Mouse (Mus musculus) embryonic facial prominence, embryonic 14.5 days (tissue): ENCODE data around the gene Myh7b. TPM values are rescaled to one million over a fixed set of nuclear protein-coding genes. Genes with fewer than 3 reads are reported as not detected.
A peak's percentile ranks its signal among the peaks of the same experiment; 100 is the strongest.

Source experiments
- ATAC-seq: fragments of 200-750 bp; cut with Nextera tagmentation; 2 replicates; pipeline ENCODE4 v1.8.0; 2017; ENCODE audit warnings: low read depth, moderate number of reproducible peaks, moderate TSS enrichment
- DNase-seq: peaks from one replicate; pipeline ENCODE4 v3.0.0-alpha.2; 2015; ENCODE audit warnings: low spot score
- H3K27ac ChIP-seq: fragments of 300-500 bp; sonication (generic); replicated peaks from 2 replicates; pipeline ENCODE4 v1.5.1; 2014; ENCODE audit warnings: low read depth, mild to moderate bottlenecking, low read length, moderate library complexity
- H3K27me3 ChIP-seq: fragments of 300-500 bp; sonication (generic); replicated peaks from 2 replicates; pipeline ENCODE4 v1.6.1; 2014; ENCODE audit warnings: low read length; ENCODE audit not compliant: control insufficient read depth, insufficient read depth
- H3K36me3 ChIP-seq: fragments of 300-500 bp; sonication (generic); 2 replicates; pipeline ENCODE4 v1.6.1; 2014; ENCODE audit warnings: low read length, mixed read lengths; ENCODE audit not compliant: control insufficient read depth, insufficient read depth
- H3K4me1 ChIP-seq: fragments of 300-500 bp; sonication (generic); 2 replicates; pipeline ENCODE4 v1.6.1; 2014; ENCODE audit warnings: antibody characterized with exemption, low read length; ENCODE audit not compliant: control insufficient read depth, insufficient read depth
- H3K4me2 ChIP-seq: fragments of 300-500 bp; sonication (generic); 2 replicates; pipeline ENCODE4 v1.6.1; 2014; ENCODE audit warnings: low read depth, mild to moderate bottlenecking, low read length, moderate library complexity, mixed read lengths
- H3K4me3 ChIP-seq: fragments of 300-500 bp; sonication (generic); 2 replicates; pipeline ENCODE4 v1.5.1; 2014; ENCODE audit warnings: low read depth, mild to moderate bottlenecking, low read length
- H3K9ac ChIP-seq: fragments of 300-500 bp; sonication (generic); 2 replicates; pipeline ENCODE4 v1.6.1; 2014; ENCODE audit warnings: low read depth, mild to moderate bottlenecking, low read length, moderate library complexity, mixed read lengths
- H3K9me3 ChIP-seq: fragments of 300-500 bp; sonication (generic); 2 replicates; pipeline ENCODE4 v1.6.1; 2016; ENCODE audit warnings: low read length; ENCODE audit not compliant: control insufficient read depth
- WGBS: fragments of 180-500 bp; shearing (Covaris S2); extraction: QIAGEN DNeasy Blood & Tissue Kit; methylation state at CpG from one replicate; pipeline ENCODE4 v1.1.7; 2014; 5-methylcytosine and 5-hydroxymethylcytosine counted together
- polyA plus RNA-seq: library from polyadenylated mRNA; unstranded; fragments of >200 nt; fragmentation: Nextera tagmentation; extraction: Ambion mirVana; gene quantifications from 2 replicates; pipeline ENCODE4 v1.2.1, GENCODE M21; 2014

The Myh7b gene
- polyA plus RNA-seq, 1 experiment from 2014 or later: 4.6 TPM

GRCm38 (mm10) chr2:155611834-155612550 is 980 bp downstream of the Myh7b start:
- no peak for DNase-seq
- H3K27me3 ChIP-seq: no peaks in the 10 kb centered on the region
- no peaks in the 10 kb centered on the region for H3K9me3 ChIP-seq
- H3K36me3 ChIP-seq: no peaks in the 10 kb centered on the region
- 83% methylated on average over 9 of the region's 9 CpGs for WGBS
- H3K27ac ChIP-seq: no peak overlapping the region
- 0 out of 2 replicates have a peak, but pooled peaks cover 4% of the 10 kb centered on the region for H3K4me1 ChIP-seq
- no peak for ATAC-seq
- H3K4me3 ChIP-seq: no peak overlapping the region
- H3K9ac ChIP-seq: no peak overlapping the region
- H3K4me2 ChIP-seq: no peak overlapping the region

GRCm38 (mm10) chr2:155613326-155613755 is 2.3 kb downstream of the Myh7b start:
- Histone ChIP-seq H3K9me3 (no peaks in the 10 kb centered on the region), H3K4me2 (peak overlapping the region; percentile 50), H3K36me3 (no peaks in the 10 kb centered on the region), H3K9ac (peak overlapping the region; percentile 32; the same call in 1 of the 2 replicates), H3K27me3 (no peaks in the 10 kb centered on the region), H3K4me3 (peak overlapping the region; percentile 26), H3K4me1 (0 out of 2 replicates have a peak, but pooled peaks cover 4% of the 10 kb centered on the region), H3K27ac (no peak overlapping the region)
- WGBS: 6% methylated on average over 17 of the region's 20 CpGs
- ATAC-seq (peak; percentile 93), DNase-seq (peak; percentile 66)

GRCm38 (mm10) chr2:155613953-155614352 is 2.9 kb downstream of the Myh7b start:
- Histone ChIP-seq H3K27ac (no peak overlapping the region), H3K9ac (no peak overlapping the region), H3K4me2 (peak overlapping the region; percentile 50; the same call in 1 of the 2 replicates), H3K27me3 (no peaks in the 10 kb centered on the region), H3K4me3 (no peak overlapping the region), H3K9me3 (no peaks in the 10 kb centered on the region), H3K4me1 (0 out of 2 replicates have a peak, but pooled peaks cover 4% of the 10 kb centered on the region), H3K36me3 (no peaks in the 10 kb centered on the region)
- 72% methylated on average over 8 of the region's 8 CpGs for WGBS
- DNase-seq (no peak), ATAC-seq (no peak)

- WGBS: 47% methylated on average over 6 of the region's 6 CpGs
Observed at GRCm38 (mm10) chr2:155616971-155617370, 6.0 kb downstream of the Myh7b start.

GRCm38 (mm10) chr2:155619817-155620216 is 8.8 kb downstream of the Myh7b start:
- H3K36me3 ChIP-seq: no peaks in the 10 kb centered on the region
- peak; percentile 71 for ATAC-seq
- WGBS: 25% methylated on average over 8 of the region's 8 CpGs

More at GRCm38 (mm10) chr2:155616971-155617370, 6.0 kb downstream of the Myh7b start:
- H3K9me3 ChIP-seq: no peaks in the 10 kb centered on the region
- no peak overlapping the region for H3K4me2 ChIP-seq
- DNase-seq (no peak), ATAC-seq (no peak)
- H3K36me3 ChIP-seq: no peaks in the 10 kb centered on the region
- no peak overlapping the region for H3K27ac ChIP-seq
- 0 out of 2 replicates have a peak, but pooled peaks cover 4% of the 10 kb centered on the region for H3K4me1 ChIP-seq
- H3K9ac ChIP-seq: no peak overlapping the region
- H3K4me3 ChIP-seq: no peak overlapping the region
- H3K27me3 ChIP-seq: no peaks in the 10 kb centered on the region; the same call in 1 of the 2 replicates

GRCm38 (mm10) chr2:155622606-155623005 is 11.6 kb downstream of the Myh7b start:
- Histone ChIP-seq H3K4me2 (no peak overlapping the region), H3K4me1 (no peaks in the 10 kb centered on the region), H3K9ac (no peak overlapping the region), H3K36me3 (no peaks in the 10 kb centered on the region), H3K27me3 (no peaks in the 10 kb centered on the region; the same call in 1 of the 2 replicates), H3K27ac (no peak overlapping the region), H3K4me3 (no peak overlapping the region), H3K9me3 (no peaks in the 10 kb centered on the region)
- WGBS: 35% methylated on average over 7 of the region's 11 CpGs
- DNase-seq: no peak
- ATAC-seq: no peak

More at GRCm38 (mm10) chr2:155619817-155620216, 8.8 kb downstream of the Myh7b start:
- Histone ChIP-seq H3K9me3 (no peaks in the 10 kb centered on the region), H3K27ac (no peak overlapping the region), H3K4me1 (no peaks in the 10 kb centered on the region), H3K4me2 (no peak overlapping the region), H3K27me3 (no peaks in the 10 kb centered on the region; the same call in 1 of the 2 replicates), H3K4me3 (no peak overlapping the region), H3K9ac (no peak overlapping the region)
- DNase-seq: peak; percentile 80

GRCm38 (mm10) chr2:155623996-155624395 is 13.0 kb downstream of the Myh7b start:
- no peaks in the 10 kb centered on the region for H3K36me3 ChIP-seq
- H3K4me3 ChIP-seq: no peak overlapping the region
- no peak overlapping the region for H3K4me2 ChIP-seq
- no peak overlapping the region for H3K9ac ChIP-seq
- H3K27ac ChIP-seq: no peak overlapping the region
- 83% methylated on average over 6 of the region's 6 CpGs for WGBS
- H3K27me3 ChIP-seq: peaks cover 14% of the 10 kb centered on the region
- no peak for ATAC-seq
- DNase-seq: no peak
- H3K4me1 ChIP-seq: 0 out of 2 replicates have a peak, but pooled peaks cover 1% of the 10 kb centered on the region
- H3K9me3 ChIP-seq: no peaks in the 10 kb centered on the region

GRCm38 (mm10) chr2:155624730-155625129 is 13.7 kb downstream of the Myh7b start:
- peaks cover 21% of the 10 kb centered on the region for H3K27me3 ChIP-seq
- no peak overlapping the region for H3K27ac ChIP-seq
- no peak overlapping the region for H3K4me2 ChIP-seq
- no peaks in the 10 kb centered on the region for H3K36me3 ChIP-seq
- no peaks in the 10 kb centered on the region for H3K9me3 ChIP-seq
- 0 out of 2 replicates have a peak, but pooled peaks cover 8% of the 10 kb centered on the region for H3K4me1 ChIP-seq
- H3K9ac ChIP-seq: no peak overlapping the region
- 30% methylated on average over 10 of the region's 10 CpGs for WGBS
- peak; percentile 56 for DNase-seq
- no peak for ATAC-seq
- no peak overlapping the region for H3K4me3 ChIP-seq
